8 mouse cellular contexts compared by ENCODE assay signal in the genomic region with DNA sequence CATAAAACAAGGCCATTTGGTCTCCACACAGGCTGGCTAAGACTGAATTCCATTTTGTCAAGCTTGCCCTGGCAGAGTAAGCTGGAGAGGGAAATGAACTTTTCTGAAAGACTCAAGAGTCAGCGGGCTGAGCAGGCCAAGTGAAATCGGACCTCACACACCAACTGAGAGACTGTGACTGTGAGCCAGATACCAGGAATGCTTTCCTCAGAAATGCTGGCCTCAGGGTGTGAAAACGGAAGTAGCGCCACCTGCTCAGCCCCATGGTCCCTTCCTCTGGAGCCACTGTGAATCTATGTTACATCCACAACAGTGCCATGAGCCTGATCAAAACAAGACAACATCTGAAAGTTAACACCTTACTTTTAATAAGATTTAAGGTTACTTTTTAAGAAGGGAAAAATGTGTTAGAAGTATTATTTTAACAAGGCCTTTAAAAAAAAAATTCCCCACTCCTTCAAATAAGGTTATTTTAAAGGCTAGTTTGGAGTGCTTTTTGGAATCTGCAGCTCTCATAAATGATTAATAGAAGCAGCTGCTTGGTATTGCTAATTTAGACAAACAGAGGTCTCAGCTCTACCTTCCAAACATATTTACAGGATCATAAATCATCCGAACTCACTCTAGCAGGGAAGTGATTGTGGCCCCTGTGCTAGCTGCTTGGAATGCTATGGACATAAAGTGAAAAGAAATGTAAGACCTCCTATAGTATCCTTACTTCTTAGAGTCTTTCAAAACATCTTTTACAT. TPM values are rescaled to one million over a fixed set of nuclear protein-coding genes. Genes with fewer than 3 reads are reported as not detected.
DNase-seq lines count a peak whose midpoint lies in the region; ATAC-seq and TF ChIP-seq lines count a peak whose summit lies in the region.
"Had no signal": no experiment of that assay in that cellular context is flagged by ENCODE, and none has a peak within 500 bp of the region (broad histone marks: within the 10 kb centered on the region; RNA-seq: fewer than 3 reads in every experiment).

No protein-coding gene starts in this region.

- H3K36me3 ChIP-seq in ES-Bruce4 (ENCODE audit: control insufficient read depth, insufficient read depth, low read length, poor library complexity, severe bottlenecking) = no peaks in the 10 kb centered on the region
- H3K36me3 ChIP-seq in ES-E14 (ENCODE audit: control insufficient read depth, insufficient read depth, low read length, poor library complexity, severe bottlenecking) = no peaks in the 10 kb centered on the region
- no peaks in the 10 kb centered on the region for H3K36me3 ChIP-seq in embryonic facial prominence, embryonic 14.5 days (ENCODE audit: control insufficient read depth, insufficient read depth, low read length)
- no peaks in the 10 kb centered on the region for H3K36me3 ChIP-seq in kidney, embryonic 14.5 days (ENCODE audit: control insufficient read depth, insufficient read depth, low read length)
- H3K36me3 ChIP-seq: liver, embryonic 15.5 days had no signal

- no peak for ATAC-seq in embryonic facial prominence, embryonic 14.5 days (ENCODE audit: low read depth)
- ATAC-seq in kidney, embryonic 14.5 days (ENCODE audit: low FRiP score, low TSS enrichment) = no peak

- no peak for TF ChIP-seq POLR2A in ES-Bruce4 (IDR thresholded peaks at IDR 0.05; ENCODE audit: insufficient read depth, low read length)

- no peaks in the 10 kb centered on the region for H3K27me3 ChIP-seq in ES-Bruce4 (ENCODE audit: control insufficient read depth, insufficient read depth, low read length, poor library complexity, severe bottlenecking)
- H3K27me3 ChIP-seq in embryonic facial prominence, embryonic 14.5 days (replicated peaks; ENCODE audit: control insufficient read depth, insufficient read depth, low read length) = no peaks in the 10 kb centered on the region
- H3K27me3 ChIP-seq in kidney, embryonic 14.5 days (ENCODE audit: control insufficient read depth, insufficient read depth, low read length) = no peaks in the 10 kb centered on the region
- H3K27me3 ChIP-seq: liver, embryonic 15.5 days had no signal

- H3K4me3 ChIP-seq in ES-Bruce4 (ENCODE audit: low read depth, low read length) (no peak overlapping the region), ES-E14 (ENCODE audit: insufficient read depth in 1 of 2, low read depth in 1 of 2, low read length in 2 of 2, poor library complexity in 1 of 2, severe bottlenecking in 1 of 2) (no peak overlapping the region)
- no peak overlapping the region for H3K4me3 ChIP-seq in embryonic facial prominence, embryonic 14.5 days (ENCODE audit: low read depth, low read length)
- H3K4me3 ChIP-seq in kidney, embryonic 14.5 days (ENCODE audit: low read length) = no peak overlapping the region
- H3K4me3 ChIP-seq: liver, embryonic 15.5 days had no signal

- H3K9me3 ChIP-seq in ES-Bruce4 (replicated peaks; ENCODE audit: control insufficient read depth, insufficient read depth, low read length, poor library complexity, severe bottlenecking) (no peaks in the 10 kb centered on the region), ES-E14 (ENCODE audit: control insufficient read depth, insufficient read depth, low read depth, low read length) (no peaks in the 10 kb centered on the region)
- no peaks in the 10 kb centered on the region for H3K9me3 ChIP-seq in embryonic facial prominence, embryonic 14.5 days (ENCODE audit: control insufficient read depth, low read length)
- no peaks in the 10 kb centered on the region for H3K9me3 ChIP-seq in kidney, embryonic 14.5 days (ENCODE audit: control insufficient read depth, low read length)
- H3K9me3 ChIP-seq: liver, embryonic 15.5 days had no signal

- H3K27ac ChIP-seq in ES-Bruce4 (ENCODE audit: insufficient read depth, low read length) = peak overlapping the region; percentile 62; the same call in 1 of the 2 replicates
- H3K27ac ChIP-seq in ES-E14 (ENCODE audit: insufficient read depth, low read depth, low read length, poor library complexity, severe bottlenecking) = peak overlapping the region; percentile 44; the same call in 1 of the 2 replicates
- no peak overlapping the region for H3K27ac ChIP-seq in embryonic facial prominence, embryonic 14.5 days (replicated peaks; ENCODE audit: low read depth, low read length)
- peak overlapping the region; percentile 63; the same call in 1 of the 2 replicates for H3K27ac ChIP-seq in kidney, embryonic 14.5 days (ENCODE audit: low read depth, low read length)
- H3K27ac ChIP-seq: liver, embryonic 15.5 days had no signal

- TF ChIP-seq EP300 in ES-Bruce4 (IDR thresholded peaks at IDR 0.05; ENCODE audit: insufficient read depth, low read depth, low read length) = peak; percentile 79

- TF ChIP-seq CTCF in ES-Bruce4 (IDR thresholded peaks at IDR 0.05; ENCODE audit: low read depth, low read length) = no peak

- no peak overlapping the region for H3K4me2 ChIP-seq in embryonic facial prominence, embryonic 14.5 days (ENCODE audit: low read depth, low read length)
- H3K4me2 ChIP-seq in kidney, embryonic 14.5 days (replicated peaks; ENCODE audit: low read depth, low read length) = no peak overlapping the region
- H3K4me2 ChIP-seq: liver, embryonic 15.5 days had no signal

- no peak overlapping the region for H3K9ac ChIP-seq in ES-Bruce4 (ENCODE audit: low read depth, poor library complexity, severe bottlenecking)
- no peak overlapping the region for H3K9ac ChIP-seq in ES-E14 (ENCODE audit: insufficient read depth, low read depth, low read length, poor library complexity, severe bottlenecking)
- no peak overlapping the region for H3K9ac ChIP-seq in embryonic facial prominence, embryonic 14.5 days (ENCODE audit: low read depth, low read length)
- no peak overlapping the region for H3K9ac ChIP-seq in kidney, embryonic 14.5 days (ENCODE audit: low read depth, low read length)
- H3K9ac ChIP-seq: liver, embryonic 15.5 days had no signal

- WGBS in embryonic facial prominence, embryonic 14.5 days = 30% methylated on average over 5 of the region's 5 CpGs
- WGBS in kidney, embryonic 14.5 days = 30% methylated on average over 5 of the region's 5 CpGs

- peak; percentile 29 for DNase-seq in ES-E14 (ENCODE audit: low read depth, low spot score)
- DNase-seq in embryonic facial prominence, embryonic 14.5 days (ENCODE audit: low spot score) = peak; percentile 68
- no peak for DNase-seq in spleen, postnatal 36 days (ENCODE audit: low spot score in 2 of 2)
- DNase-seq in layer of hippocampus, postnatal 25 days (ENCODE audit: extremely low spot score in 1 of 2, low spot score in 1 of 2) = no peak
- no peak for DNase-seq in left cerebral cortex, postnatal 25 days (ENCODE audit: low spot score in 2 of 2)

- H3K4me1 ChIP-seq in ES-Bruce4 (ENCODE audit: control insufficient read depth, insufficient read depth, low read length) (peaks cover 6% of the 10 kb centered on the region), ES-E14 (ENCODE audit: control insufficient read depth in 2 of 2, insufficient read depth in 2 of 2, low read length in 2 of 2, poor library complexity in 1 of 2) (peaks cover 7 to 11% of the 10 kb centered on the region in 2 experiments; a peak in 2 of 4 replicates)
- peaks cover 7% of the 10 kb centered on the region; the same call in 1 of the 2 replicates for H3K4me1 ChIP-seq in embryonic facial prominence, embryonic 14.5 days (ENCODE audit: control insufficient read depth, insufficient read depth, low read length)
- H3K4me1 ChIP-seq in kidney, embryonic 14.5 days (ENCODE audit: control insufficient read depth, insufficient read depth, low read length) = peaks cover 17% of the 10 kb centered on the region; the same call in 1 of the 2 replicates

- in situ Hi-C loops in ES-E14 (cut with MboI; ENCODE audit: low sequenced_read_pairs in 2 of 2, unreplicated experiment in 2 of 2) = no loop called here

- intact Hi-C loops in left cerebral cortex, postnatal 25 days (cut with DNase I) = no loop called here

TF ChIP-seq in ES-E14, 5 proteins besides CTCF, POLR2A, EP300 and RAD21:
- TF ChIP-seq MAFK (IDR thresholded peaks at IDR 0.05; ENCODE audit: insufficient read depth, low read depth, low read length) (no peak), ZC3H11A (IDR thresholded peaks at IDR 0.05; ENCODE audit: borderline replicate concordance, low read depth, low read length) (no peak), CHD2 (IDR thresholded peaks at IDR 0.05; ENCODE audit: low read depth, low read length) (no peak), ZNF384 (IDR thresholded peaks at IDR 0.05; ENCODE audit: low read depth, low read length) (no peak), HCFC1 (IDR thresholded peaks at IDR 0.05; ENCODE audit: borderline replicate concordance, insufficient read depth, low read length) (no peak)

RNA-seq across cellular contexts. Expression of a gene that starts 2.1 kb away (rescaled TPM):
- polyA plus RNA-seq in ES-Bruce4 (2011; ENCODE audit: insufficient read depth, insufficient read length, low read depth, missing spikeins) = 18.5 and 20.8 TPM in 2 replicates
- 25.3 and 46.4 TPM in 2 replicates for total RNA-seq in ES-E14 (2012; rRNA removed)
- polyA plus RNA-seq in embryonic facial prominence, embryonic 14.5 days (2014; fragmentation: Nextera tagmentation; extraction: Ambion mirVana) = 18.6 and 19.3 TPM in 2 replicates
- polyA plus RNA-seq in kidney, embryonic 14.5 days (2014; fragmentation: Nextera tagmentation; extraction: Ambion mirVana) = 17.7 and 19.7 TPM in 2 replicates
- total RNA-seq in layer of hippocampus, postnatal 25 days (2021) = 100 to 1,000 TPM; 184 to 194 TPM
- total RNA-seq in left cerebral cortex, postnatal 25 days (2021) = 100 to 1,000 TPM; 174 to 182 TPM

Comparison
In these comparisons a context has a peak if more than half of its experiments do, and no peak if none do; other contexts are left out.
1. DNase-seq: peak in ES-E14 (single experiment) and embryonic facial prominence, embryonic 14.5 days (single experiment); none in spleen, postnatal 36 days (0 of 2), layer of hippocampus, postnatal 25 days (0 of 2) and left cerebral cortex, postnatal 25 days (0 of 2).